Mouse (Mus musculus): ENCODE results near the gene Gm49510.
A peak's percentile ranks its signal among the peaks of the same experiment; 100 is the strongest.

Gm49510 gene

DNA sequence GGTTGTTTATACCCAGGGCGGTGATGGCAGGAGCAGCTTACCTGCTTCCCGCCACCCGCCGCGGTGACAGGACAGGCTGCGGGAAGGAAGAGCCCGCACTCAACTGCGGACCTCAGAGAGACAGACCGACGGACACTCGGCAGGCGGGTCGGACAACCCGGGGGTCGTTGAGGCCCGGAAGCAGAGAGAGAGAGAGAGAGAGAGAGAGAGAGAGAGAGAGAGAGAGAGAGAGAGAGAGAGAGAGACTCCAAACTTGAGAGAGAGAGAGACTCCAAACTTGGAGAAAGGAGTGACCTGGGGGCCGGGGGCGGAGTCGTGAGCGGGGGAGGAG, at the start of gene Gm49510:
Gm49510 (plus strand) TSS at position 259 of the 331 bp plus-strand sequence.
- no peak for DNase-seq (ENCODE audit: low read depth, low spot score)

DNA sequence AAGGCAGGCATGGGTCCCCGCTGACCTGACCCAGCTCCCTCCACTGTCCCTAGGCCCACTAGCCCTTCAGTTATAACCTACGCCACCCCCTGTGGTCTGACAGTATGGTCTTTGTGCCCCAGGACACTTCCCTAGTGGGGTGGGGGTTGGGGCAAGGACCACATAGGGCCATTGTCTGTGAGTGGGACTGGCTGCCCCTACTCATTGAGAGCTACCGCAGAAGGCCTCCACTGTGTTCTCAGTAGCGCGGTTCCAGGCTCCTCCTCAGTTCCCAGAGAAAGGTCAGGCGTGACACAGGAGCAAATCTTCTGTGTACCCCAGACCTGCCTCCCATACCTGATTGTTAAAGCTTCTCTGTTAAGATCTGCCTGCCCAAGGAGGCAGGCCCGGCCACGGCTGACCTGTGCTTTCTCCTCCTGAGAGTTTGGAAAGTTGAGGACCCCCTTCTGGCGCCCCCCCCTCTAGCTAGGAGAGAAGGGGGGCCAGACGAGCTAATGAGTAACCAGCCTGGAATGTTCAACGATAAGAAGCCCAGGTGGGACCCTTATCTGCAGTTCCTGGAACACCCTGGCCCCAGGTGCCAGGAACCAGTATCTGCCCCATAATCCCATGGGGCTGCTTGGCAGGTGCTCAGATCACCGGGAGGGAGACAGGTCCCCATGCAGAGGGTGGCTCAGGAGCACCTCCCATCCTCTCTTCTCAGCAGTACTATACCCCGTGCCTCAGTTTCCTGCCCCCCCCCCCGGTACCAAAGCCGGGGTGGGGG, 49.2 kb upstream of the Gm49510 start:
- DNase-seq (ENCODE audit: low read depth, low spot score) = no peak

DNA sequence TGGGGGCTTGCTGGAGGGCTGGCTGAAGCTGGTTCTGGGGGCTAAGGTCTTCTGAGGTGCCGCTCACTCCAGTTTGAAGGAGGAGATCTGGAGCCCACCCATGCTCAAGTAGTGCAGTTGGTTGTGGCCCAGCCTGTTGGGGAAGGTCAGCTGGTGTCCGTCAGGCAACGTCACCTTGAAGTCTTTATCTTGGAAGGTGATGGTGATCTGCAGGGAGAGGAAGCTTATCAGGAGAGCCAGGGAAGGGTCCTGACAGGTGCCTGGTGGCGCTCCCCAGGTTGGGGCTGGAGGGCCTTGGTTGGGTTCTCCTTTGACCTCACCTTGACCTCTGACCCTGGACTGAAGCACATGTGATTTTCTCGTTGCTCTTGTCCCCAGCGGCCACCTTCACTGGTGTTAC, 48.5 kb upstream of the Gm49510 start:
- DNase-seq (ENCODE audit: low read depth, low spot score) = no peak

DNA sequence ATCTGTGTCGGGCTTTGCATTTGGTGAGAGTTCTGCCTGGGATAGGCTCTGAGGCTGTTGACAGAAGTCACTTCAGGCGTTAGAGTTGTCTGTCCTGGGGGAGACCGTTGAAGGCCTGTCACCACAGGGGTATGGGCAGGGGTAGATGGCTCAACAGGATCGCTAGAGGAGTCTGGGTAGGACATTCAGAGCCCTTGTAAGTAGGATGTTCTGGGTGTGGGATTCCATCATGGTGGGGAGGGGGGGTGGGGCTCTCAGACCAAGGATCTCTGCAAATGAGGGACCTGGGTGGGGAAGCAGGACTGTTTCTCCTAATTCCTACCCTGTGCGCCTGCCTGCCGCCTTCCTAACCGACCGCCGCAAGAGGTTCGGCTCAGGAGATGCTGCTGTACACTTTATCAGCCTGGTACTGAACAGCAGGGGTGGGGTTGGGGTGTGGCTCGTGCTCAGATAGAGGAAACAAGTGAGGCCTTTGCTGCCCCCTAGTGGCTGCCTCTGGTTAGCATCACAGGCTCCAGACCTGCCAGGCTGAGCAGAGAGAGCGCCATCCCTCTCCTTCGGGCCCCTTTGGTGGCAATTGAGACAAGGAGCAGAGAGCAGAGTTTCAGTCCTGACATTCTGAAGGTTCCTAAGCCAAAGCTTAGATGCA, 47.8 kb upstream of the Gm49510 start:
- peak; percentile 81 for DNase-seq (ENCODE audit: low read depth, low spot score)

DNA sequence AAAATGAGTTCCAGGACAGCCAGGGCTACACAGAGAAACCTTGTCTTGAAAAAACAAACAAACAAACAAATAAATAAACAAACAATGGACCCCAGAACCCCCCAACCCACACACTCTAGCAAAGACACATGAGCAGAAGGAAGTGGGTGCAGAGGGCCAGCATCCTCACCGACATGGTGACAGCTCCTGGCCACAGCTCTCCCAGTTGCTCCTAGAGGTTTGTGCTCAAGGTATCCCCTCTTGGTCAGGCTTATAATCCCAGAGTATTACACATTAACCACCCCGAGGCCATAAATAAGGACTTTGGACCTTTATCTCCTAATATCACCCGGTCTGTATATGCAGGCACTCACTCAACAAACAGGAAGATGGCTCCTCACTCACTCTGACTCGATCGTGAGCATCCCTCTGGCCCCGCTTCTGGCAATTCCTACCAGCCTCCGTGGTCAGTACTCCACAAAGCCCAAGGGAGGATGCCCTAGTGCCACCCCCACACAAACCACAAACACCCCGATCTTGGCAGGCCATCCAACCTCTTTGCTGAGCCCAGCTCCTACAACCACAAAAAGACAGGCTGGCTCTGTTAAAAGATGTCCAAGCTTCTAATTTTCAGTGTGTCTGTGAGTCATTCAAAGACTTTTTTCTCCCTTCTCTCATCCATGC, 44.0 kb upstream of the Gm49510 start, which contains the start of gene Lgals2:
Lgals2 (minus strand) TSS at position 227 of the 663 bp plus-strand sequence.
- no peak for DNase-seq (ENCODE audit: low read depth, low spot score)

DNA sequence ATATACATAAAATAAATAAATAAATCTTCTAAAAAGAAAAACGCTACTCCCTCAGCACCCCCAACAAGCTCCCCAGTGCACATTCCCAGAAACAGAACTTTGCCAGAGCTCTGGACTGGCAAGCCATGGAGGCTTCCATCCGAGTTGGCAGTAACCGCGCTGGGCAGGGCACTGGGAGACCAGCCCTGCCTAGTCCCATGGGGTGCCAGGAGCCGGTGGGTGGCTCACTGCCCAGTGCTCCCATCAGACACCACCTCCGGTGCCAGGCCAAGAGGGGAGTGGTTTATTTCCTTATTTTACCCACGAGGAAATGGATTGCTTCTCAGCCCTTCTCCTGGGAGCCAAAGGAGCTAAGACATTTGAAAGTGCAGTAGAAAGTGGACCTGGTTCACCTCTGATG, 42.5 kb upstream of the Gm49510 start:
- DNase-seq (ENCODE audit: low read depth, low spot score) = no peak

DNA sequence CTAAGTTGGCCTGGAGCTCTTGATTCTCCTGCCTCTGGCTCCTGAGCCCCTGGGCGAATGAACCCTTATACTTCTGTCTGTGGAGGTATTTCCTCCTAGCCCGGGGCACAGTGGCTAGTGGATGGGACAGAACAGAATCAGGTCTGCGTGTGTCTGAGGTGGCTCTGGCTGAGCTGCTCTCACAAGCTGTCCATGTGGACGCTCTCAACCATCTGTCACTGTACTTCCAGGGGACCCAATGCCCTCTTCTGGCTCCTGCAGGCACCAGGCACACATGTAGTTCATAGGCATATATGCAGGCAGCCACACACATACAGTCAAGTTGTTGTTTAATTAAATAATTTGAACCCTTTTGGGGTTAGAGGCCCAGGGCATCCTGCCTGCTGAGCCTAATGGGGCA, 40.2 kb upstream of the Gm49510 start:
- no peak for DNase-seq (ENCODE audit: low read depth, low spot score)

DNA sequence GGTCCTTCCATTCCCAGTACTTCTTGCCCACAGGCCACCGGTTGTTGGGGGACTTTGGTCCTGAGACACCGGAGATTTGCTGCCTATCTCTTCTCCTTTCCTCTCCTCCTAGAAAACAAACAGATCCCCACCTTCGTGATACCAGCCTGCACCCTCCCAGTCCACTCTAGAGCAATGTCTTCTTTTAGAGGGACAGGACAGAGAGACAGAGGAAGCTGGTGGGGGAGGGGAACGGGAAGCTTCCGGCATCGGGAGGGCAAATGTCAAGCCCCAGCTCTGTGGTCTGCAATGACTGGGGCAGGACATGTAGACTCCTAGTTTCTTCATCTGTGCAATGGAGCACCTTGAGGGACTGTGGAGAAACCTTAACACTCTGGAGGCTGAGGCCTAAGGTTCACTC, 39.8 kb upstream of the Gm49510 start:
- no peak for DNase-seq (ENCODE audit: low read depth, low spot score)

DNA sequence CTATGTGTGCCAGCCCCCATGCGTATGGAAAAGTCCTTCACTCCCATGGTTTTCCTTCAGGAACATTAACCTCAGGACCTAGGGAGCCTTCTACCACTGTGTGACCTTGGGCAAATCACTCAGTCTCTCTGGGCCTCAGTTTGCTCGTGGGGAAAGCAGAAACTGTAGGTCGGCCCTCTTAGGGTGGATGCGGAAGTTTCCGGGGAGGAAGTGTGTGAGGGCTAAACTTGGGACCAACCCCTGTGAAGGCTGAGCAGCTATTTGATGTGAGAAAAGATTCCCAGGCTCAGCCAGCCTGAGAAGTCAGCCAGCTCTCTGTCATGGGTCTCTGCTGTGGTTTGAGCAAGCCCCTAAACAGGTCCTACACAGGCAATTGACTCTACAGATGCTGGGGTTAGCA, 37.2 kb upstream of the Gm49510 start:
- no peak for DNase-seq (ENCODE audit: low read depth, low spot score)

DNA sequence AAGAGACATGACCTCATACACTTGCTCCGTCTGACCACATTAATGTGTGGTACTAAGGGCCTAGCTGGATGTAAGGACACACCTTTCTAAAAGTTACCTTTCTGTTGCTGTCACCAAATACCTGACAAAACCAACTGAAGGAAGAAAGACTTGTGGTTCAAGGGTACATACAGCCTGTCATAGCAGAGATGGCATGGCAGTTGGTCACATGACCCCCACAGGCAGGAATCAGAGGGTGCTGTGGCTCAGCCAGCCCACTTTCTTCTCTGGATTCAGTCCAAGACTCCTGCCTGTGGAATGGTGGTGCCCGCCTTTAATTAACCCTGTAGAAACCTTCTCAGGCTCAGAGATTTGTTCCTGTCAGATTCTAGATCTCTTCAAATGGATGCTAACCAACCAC, 36.3 kb upstream of the Gm49510 start:
- DNase-seq (ENCODE audit: low read depth, low spot score) = no peak

DNA sequence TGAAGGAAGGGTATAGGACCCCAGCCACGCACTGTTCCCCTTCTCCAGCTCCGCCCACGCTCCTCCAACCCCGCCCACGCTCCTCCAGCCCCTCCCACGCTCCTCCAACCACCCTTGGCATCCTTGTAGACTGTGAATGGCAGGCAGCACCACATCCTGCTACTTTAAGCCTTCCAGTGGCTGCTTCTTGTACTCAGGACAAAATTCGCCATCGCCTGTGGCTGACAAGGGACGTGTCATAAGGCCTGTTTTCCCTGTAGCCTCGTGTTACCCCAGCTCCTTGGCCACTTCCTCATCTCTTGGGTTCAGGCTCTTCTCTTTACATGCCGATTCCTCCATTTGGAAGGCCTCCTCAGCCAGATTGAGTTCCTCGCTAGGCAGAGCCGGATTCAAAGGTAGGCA, 35.6 kb upstream of the Gm49510 start:
- no peak for DNase-seq (ENCODE audit: low read depth, low spot score)

DNA sequence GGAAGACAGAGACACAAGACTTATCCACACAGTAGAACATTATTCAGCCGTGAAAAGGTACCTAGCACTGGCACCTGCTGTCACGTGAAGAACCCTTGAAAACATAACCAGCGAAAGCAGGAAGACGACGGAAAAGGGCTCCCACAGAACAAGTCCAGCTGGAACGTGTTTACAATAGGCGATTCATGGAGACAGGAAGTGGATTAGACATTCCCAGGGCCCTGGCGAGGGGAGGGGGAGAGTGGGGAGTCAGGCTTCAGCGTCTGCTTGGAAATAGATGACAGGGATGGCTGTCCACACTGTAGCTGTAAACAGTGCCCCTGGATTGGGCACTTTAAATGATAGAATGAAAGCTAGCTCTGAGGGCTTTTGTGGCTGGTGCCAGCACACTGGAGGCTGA, 31.1 kb upstream of the Gm49510 start:
- no peak for DNase-seq (ENCODE audit: low read depth, low spot score)

DNA sequence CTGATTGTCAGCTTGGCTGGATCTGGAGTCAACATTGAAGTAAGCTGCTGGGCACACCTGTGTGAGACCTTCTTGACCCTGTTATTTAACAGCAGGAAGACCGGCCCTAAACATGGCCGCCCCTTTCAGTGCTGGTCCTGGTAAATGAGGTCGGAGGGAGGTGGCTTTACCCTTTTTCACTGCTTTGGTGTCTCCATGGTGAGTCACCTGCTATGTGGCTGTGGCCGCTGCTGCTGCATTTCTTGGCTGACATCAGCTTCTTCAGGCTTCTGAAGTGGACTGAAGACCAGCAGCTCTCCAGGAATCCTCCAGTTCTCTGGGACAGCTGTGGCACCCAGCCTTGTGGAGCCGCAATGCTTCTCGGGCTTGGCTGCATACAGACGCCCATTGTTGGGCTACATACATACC, 30.6 kb upstream of the Gm49510 start:
- DNase-seq (ENCODE audit: low read depth, low spot score) = no peak

DNA sequence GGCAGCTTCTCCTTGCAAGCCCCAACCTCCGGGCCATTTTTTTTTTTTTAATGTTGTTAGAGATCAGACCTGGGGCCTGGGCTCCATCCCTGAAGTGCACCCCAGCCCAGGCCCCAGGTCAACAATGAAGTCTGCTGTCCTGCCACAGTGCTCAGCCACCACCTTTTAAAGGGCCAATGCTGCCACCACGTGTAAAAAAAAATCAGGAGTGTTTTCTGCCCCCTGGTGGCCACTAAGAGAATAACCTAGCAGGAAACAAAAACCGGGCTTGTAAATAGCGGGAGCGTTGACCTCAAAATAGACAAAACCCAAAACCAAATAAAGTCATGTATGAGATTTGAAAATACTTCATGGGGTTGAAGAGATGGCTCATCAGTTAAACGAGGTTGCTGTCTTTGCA, 29.7 kb upstream of the Gm49510 start:
- no peak for DNase-seq (ENCODE audit: low read depth, low spot score)

DNA sequence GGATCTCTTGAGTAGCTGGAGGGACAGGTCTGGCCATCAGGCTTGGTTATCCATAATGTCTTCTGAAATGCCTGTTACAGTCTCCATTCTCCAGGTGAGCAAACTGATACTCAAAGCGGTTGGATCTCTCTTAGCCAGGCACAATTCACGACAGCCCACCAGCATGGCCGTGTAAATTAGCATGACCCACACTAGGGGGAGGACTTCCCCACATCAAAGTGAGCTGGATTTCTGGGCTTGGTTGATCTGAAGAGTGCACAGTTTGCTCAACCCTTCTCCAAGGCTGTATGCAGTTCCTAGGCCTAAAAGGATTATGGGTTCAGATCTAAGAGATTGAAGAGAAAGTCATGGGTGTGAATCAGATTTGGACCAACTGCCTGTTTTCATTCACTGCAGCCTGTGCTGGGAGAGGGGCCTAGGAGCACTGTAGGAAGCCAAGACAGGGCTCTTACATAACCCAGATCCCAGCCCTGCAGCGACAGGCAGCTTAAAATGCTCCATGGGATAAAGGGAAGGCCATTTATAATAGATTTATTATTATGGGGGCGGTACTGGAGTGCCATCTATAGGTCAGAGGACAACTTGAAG, 27.4 kb upstream of the Gm49510 start:
- no peak for DNase-seq (ENCODE audit: low read depth, low spot score)

DNA sequence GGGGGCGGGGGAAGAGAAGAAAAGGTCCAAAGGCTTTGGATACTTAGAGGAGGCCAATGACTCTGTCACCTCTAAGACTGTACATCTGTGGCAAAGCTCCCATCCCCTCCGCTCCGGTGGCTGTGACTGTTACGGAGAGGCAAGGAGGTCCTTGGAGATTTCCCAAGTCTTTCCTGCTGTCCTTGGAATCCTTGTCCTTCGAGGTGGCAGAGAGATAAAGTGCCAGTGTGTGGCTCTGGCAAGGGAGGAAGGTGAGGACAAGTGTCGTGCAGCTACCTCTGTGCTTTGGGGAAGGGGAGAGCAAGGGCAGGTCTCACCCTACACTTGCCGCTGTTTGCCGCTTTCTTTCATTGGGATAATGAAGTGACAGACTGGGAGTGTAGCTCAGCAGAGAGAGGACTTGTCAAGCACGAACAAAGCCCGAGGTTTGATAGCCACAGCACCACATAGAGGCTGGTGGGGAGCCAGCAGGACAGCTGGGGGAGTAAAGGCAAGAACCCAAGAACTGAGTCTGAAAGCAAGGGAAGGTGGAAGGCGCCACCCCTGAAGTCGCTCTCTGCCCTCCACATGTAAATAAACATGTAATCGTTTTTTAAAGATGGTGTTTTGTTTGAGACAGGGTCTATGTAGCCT, 25.5 kb upstream of the Gm49510 start:
- no peak for DNase-seq (ENCODE audit: low read depth, low spot score)

DNA sequence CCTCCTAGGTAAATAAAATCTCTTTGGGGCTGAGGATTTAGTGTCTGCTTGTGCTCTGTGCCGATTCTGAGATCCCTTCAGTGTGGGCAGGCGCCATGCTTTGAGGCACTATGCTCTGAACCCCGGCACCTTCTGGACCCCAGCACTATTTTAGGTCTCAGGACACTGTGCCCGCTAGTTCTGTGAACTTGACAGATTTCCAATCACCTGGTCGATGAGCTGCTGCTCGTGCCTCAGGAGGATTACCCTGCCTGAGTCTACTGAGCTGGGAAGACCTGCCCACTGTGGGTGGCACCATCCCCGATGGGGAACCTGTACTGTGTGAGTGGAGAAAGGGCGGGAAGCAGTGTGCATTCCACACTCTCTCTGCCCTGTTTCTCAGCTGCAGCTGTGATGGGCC, 24.5 kb upstream of the Gm49510 start:
- no peak for DNase-seq (ENCODE audit: low read depth, low spot score)

DNA sequence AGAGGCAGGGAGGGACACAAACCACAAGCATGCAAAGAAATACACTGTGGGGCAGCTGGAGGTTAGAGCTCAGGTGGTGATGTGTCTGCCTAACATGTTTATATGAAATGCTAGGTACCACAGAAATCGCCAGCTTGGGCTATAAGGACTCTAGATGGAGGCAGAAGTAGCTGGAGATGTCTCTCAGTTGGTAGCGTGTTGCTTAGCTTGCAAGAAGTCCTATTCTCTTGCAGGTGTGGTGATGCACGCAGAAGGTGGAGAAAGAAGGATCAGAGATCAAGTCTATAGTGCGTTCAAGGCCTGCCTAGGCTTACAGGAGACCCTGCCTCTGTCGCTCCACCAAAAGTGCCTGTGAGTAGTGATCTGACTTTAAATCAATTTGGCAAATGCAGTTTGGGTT, 23.9 kb upstream of the Gm49510 start:
- DNase-seq (ENCODE audit: low read depth, low spot score) = no peak

DNA sequence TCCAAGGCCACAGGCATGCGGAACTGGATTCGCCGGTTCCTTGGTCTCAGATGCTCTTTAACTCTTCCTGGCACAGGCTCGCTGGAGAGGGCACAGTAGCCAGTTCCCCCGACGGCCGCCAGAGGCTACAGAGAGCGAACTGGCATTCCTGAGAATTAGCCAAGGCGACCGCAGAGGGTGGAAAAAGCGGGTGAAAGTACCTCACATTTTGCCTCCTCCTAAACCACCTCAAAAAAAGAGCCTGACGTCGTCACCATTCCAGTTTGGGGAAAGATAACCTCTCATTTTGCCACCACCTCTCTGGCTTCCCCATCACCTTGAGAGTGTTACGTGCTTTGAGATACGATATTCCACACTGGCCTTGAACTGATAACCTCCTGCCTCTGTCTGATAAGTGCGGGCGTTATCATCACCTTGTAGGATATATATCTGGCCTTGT, 23.2 kb upstream of the Gm49510 start:
- no peak for DNase-seq (ENCODE audit: low read depth, low spot score)

DNA sequence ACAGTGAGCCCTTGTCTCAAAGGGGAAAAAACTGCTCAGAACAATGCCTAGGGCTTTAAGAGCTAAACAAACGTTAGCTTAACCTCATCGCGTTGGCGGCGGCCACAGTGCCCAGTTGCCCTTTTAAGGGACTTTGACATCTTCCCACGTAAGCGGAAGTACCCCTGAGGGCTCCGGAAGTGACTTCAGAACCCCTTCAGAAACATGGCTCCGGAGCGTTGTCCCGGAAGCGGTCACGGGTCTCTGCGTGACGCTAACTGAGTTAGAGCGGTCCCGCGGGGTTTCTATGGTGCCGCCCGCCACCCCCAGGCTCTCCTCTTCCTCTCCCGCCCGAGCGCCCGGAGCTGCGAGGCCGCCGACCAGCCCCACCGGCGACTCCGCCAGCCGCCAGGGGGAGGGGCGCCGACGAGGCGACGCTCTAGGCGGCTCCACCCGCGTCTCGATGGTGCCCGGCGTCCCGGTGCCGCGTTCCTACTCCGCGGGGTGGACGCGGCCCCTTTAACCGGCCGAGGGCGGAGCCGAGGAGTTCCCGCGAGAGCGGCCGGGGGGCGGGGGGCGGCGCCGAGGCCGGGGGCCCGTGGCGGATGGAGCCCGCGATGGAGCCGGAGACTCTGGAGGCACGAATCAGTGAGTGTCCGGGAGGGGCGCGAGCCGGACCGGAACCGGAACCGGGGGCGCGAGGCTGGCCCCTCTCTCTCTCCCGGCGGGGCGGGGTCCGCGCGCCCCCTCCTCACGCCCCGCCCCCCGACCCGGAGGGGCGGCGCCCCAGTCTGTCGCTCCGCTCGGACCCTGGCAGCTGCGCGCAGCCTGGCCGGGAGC, 22.3 kb upstream of the Gm49510 start, which contains the start of gene Gga1:
Gga1 (plus strand) TSS at position 200 of the 819 bp plus-strand sequence.
- DNase-seq (ENCODE audit: low read depth, low spot score) = peak; percentile 81

DNA sequence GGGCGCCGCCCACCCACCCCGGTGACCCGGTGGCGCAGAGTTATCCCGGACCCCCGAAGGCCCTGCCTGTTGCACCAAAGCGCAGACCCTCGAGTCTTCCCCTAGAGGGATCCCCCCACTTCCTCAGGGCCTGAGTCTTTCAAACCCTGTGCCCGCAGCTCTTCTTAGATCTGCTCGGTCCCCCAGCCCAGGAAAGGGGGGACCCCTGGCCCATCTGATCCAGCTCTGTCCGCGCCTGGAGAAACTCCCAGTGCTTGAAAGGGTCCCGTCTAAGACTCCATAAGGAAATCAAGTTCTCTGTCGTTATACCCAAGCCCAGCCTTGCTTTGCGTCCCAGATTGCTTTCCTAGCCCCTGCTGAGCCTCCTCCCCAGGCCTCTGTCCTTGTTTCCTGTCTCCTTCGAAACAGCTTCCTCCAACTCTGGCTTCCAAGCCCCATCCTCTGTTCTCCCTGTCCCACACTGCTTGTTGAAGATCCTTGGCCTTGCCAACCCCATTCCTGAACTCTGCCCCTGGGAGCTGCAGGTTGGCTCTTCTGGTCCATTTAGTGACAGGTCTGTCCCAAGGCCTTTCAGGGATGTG, 21.6 kb upstream of the Gm49510 start:
- DNase-seq (ENCODE audit: low read depth, low spot score) = no peak

All from WW6 (cell line).